Mouse (Mus musculus) yolk sac, embryonic 10.5 days (tissue): Measurements from ENCODE around the gene Tnfaip8l1.

Experiments
- DNase-seq: peaks from one replicate; pipeline ENCODE4 v3.0.0-alpha.2; 2017; ENCODE audit warnings: low spot score

The Tnfaip8l1 gene

DNA sequence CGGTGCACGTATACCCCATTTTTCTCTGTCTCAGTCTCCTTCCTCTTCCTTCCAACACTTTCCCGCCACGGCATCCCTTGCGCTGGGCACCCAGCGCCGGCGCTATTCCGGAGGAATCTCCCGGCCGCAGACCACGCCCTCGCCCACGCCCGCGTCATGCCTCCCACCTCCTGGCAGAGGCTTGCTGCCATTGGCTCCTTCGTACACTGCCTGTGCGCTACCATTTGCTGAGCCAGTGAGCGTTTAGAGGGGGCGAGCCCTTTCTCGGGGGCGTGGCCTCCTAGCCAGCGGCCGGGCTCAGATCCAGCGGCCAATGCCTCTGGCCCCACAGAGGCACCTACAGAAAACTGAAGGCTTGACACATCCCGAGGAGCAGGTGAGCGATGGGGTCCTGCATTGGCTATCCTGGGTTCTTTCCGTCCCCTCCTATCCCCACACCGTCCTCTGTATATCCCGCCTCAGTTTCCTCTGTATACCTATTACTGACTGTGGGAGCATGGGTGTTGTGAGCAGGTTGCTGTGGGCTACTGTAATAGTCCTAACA is at the start of gene Tnfaip8l1:
TSS of gene Tnfaip8l1 (plus strand) at position 247 of the 544 bp plus-strand sequence.
- peak; percentile 93 for DNase-seq

GRCm38 (mm10) chr17:56112743-56113142 is 49.5 kb upstream of the Tnfaip8l1 start:
- no peak for DNase-seq

- DNase-seq = no peak
These were observed 46.1 kb upstream of the Tnfaip8l1 start for GRCm38 (mm10) chr17:56116193-56116592.

DNA sequence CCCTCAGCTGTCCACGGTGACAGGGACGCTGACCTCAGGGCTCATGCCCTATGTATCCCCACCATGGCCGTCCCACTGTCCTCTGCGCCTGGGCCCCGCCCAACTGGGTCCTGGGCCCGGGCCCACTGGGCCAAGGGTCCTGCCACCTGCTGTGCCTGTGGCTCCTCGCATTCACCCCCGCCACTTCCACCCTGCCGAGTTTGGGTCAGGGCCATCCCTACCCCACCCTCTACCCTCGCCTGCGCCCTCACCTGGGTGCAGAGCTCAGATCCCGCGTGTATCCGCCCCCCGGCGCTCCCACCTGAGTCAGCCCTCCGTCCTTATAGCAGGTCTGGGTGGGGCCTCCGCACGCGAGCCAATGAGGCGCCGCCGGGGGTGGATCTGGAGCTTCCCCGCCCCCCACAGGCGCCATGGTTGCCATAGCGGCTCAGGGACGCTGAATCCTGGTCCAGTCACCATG is 45.0 kb upstream of the Tnfaip8l1 start, which contains the start of gene Plin5:
TSS of gene Plin5 (minus strand) at position 346 of the 460 bp plus-strand sequence.
- DNase-seq = peak; percentile 72

GRCm38 (mm10) chr17:56119431-56119830 is 42.8 kb upstream of the Tnfaip8l1 start:
- DNase-seq = no peak

- no peak for DNase-seq
These were observed 42.0 kb upstream of the Tnfaip8l1 start for GRCm38 (mm10) chr17:56119981-56120880.

DNA sequence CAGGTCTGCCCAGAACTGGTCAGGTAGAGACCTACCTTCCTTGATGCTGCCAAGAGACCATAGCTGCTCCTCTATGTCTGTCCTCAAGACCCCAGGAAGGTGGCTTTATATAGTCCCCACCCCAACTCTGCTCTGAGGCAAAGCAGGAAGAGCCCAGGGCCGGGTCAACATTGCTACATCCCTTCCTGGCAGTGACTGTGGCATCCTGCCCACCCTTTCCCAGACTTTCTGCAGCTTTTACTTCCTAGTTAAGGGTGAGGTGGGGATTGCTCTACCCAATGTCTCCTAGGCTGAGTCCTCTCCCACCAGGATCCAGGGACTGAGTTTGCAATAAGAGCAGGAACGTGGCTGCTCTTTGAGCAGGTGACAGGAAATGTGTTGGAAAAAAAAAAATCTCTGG is 40.5 kb upstream of the Tnfaip8l1 start, which contains the start of gene Lrg1:
TSS of gene Lrg1 (minus strand) at position 176 of the 400 bp plus-strand sequence.
- DNase-seq = no peak

GRCm38 (mm10) chr17:56123161-56123560 is 39.1 kb upstream of the Tnfaip8l1 start:
- DNase-seq = no peak

DNA sequence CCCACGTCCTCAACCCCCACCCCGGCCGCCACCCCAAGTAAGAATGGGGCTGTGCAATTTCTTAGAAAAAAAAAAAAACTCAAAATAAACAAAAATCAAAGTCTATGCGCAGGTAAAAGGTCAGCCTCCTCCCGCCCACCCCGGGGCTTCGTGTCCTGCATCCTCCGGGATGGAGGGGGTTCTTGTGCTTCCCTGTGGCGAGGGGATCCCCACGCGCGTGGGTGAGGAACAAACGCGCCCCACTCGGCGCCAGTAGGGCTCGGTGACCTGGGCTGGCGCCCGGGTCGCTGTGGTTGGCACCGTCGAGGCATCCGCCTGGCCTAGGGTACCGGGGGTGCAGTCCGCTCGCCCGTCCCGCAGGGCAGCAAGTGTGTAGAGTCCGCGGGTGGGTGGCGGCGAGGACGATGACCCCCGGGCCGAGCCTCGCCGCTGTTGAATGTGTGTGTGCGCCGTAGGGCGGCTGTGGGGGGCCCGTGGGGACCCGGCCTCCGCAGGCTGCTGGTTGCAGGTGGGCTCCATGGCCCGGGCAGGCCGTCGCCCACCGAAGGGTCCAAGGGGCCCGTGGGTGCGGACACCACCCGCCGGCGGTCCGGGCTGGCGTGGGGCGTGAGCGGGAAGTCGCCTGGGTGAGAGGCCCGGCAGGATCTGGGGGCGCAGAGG is 38.5 kb upstream of the Tnfaip8l1 start:
- no peak for DNase-seq

- DNase-seq = no peak
These were observed 37.7 kb upstream of the Tnfaip8l1 start for GRCm38 (mm10) chr17:56124377-56125275.

- no peak for DNase-seq
These were observed 37.0 kb upstream of the Tnfaip8l1 start for GRCm38 (mm10) chr17:56125276-56125630.

DNA sequence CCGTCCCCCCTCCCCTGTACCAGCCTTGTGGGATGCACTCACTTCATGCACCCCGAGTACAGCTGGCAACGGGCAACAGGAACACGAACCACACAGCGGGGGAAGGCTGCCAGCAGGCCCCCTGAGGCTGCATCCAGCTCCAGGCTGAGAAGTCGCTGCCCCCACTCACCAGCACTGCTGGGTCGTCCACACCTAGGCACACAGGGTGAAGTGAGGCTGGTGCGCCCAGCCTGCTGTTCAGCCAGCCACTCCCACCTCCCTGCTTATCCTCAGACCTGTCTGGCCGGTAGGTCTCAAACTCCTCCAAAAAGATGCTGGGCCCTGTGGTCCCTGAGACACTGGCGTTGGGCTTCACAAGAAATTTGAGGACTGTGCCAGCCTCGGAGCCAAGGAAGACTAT is 36.1 kb upstream of the Tnfaip8l1 start:
- DNase-seq = no peak

- DNase-seq = no peak
These were observed 34.0 kb upstream of the Tnfaip8l1 start for GRCm38 (mm10) chr17:56128246-56128645.

- no peak for DNase-seq
These were observed 31.1 kb upstream of the Tnfaip8l1 start for GRCm38 (mm10) chr17:56131136-56131535.

DNA sequence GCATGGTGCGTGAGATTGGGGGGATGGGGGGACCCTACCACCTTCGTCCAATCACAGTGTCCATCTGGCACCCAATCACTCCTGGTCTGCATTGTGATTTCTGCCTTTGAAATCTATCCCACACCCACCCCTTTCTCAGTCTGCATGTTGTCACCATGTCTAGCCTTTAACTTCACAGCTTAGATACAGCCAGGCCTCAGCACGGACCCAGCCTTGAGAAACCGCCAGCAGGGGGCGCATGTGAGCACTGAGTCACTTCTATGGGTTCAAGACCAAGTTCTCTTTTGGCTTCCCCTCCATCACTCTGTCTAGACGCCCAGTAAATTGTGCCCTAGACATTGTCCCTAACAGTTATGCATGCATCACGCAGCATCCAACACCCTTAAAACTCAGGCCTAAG is 30.5 kb upstream of the Tnfaip8l1 start:
- DNase-seq = no peak

GRCm38 (mm10) chr17:56132661-56133060 is 29.6 kb upstream of the Tnfaip8l1 start:
- no peak for DNase-seq

- DNase-seq = peak; percentile 94
These were observed 28.6 kb upstream of the Tnfaip8l1 start for GRCm38 (mm10) chr17:56133457-56134363.

- peak; percentile 43 for DNase-seq
These were observed 27.8 kb upstream of the Tnfaip8l1 start for GRCm38 (mm10) chr17:56134463-56134971.

- DNase-seq = no peak
These were observed 25.7 kb upstream of the Tnfaip8l1 start for GRCm38 (mm10) chr17:56136558-56136957.
